Mouse (Mus musculus) stomach, embryonic 15.5 days (tissue): Measurements from ENCODE around the gene Plcb1. TPM values are rescaled to one million over a fixed set of nuclear protein-coding genes. Genes with fewer than 3 reads are reported as not detected.

Source experiments
- ATAC-seq: fragments of 200-750 bp; cut with Nextera tagmentation; 2 replicates; pipeline ENCODE4 v1.8.0; 2017; ENCODE audit warnings: low read depth, moderate number of reproducible peaks, moderate TSS enrichment; ENCODE audit not compliant: insufficient read depth, low FRiP score
- H3K27ac ChIP-seq: fragments of 300-500 bp; sonication (generic); 2 replicates; pipeline ENCODE4 v1.5.1; 2015; ENCODE audit warnings: mild to moderate bottlenecking, inconsistent platforms
- H3K27me3 ChIP-seq: fragments of 300-500 bp; sonication (generic); replicated peaks from 2 replicates; pipeline ENCODE4 v1.6.1; 2015; ENCODE audit warnings: inconsistent platforms
- H3K36me3 ChIP-seq: fragments of 300-500 bp; sonication (generic); 2 replicates; pipeline ENCODE4 v1.6.1; 2015; ENCODE audit warnings: inconsistent platforms
- H3K4me1 ChIP-seq: fragments of 300-500 bp; sonication (generic); 2 replicates; pipeline ENCODE4 v1.6.1; 2015; ENCODE audit warnings: inconsistent platforms
- H3K4me2 ChIP-seq: fragments of 300-500 bp; sonication (generic); 2 replicates; pipeline ENCODE4 v1.6.1; 2015; ENCODE audit warnings: mild to moderate bottlenecking, inconsistent platforms
- H3K4me3 ChIP-seq: fragments of 300-500 bp; sonication (generic); replicated peaks from 2 replicates; pipeline ENCODE4 v1.5.1; 2015; ENCODE audit warnings: inconsistent platforms
- H3K9ac ChIP-seq: fragments of 300-500 bp; sonication (generic); 2 replicates; pipeline ENCODE4 v1.6.1; 2015; ENCODE audit warnings: inconsistent platforms
- H3K9me3 ChIP-seq: fragments of 300-500 bp; sonication (generic); 2 replicates; pipeline ENCODE4 v1.6.1; 2016; ENCODE audit warnings: inconsistent platforms
- WGBS: fragments of 180-500 bp; shearing (Covaris S2); methylation state at CpG from one replicate; pipeline ENCODE4 v1.1.7; 2015; 5-methylcytosine and 5-hydroxymethylcytosine counted together
- polyA plus RNA-seq: library from polyadenylated mRNA; unstranded; fragments of >200 nt; fragmentation: Nextera tagmentation; extraction: Ambion mirVana; gene quantifications from 2 replicates; pipeline ENCODE4 v1.2.1, GENCODE M21; 2015

Gene Plcb1
- polyA plus RNA-seq, 1 experiment from 2014 or later = 16.4 TPM

- Histone ChIP-seq H3K4me3 (no peak overlapping the region), H3K9ac (no peak overlapping the region), H3K36me3 (no peaks in the 10 kb centered on the region), H3K27ac (no peak overlapping the region), H3K9me3 (no peaks in the 10 kb centered on the region), H3K4me2 (no peak overlapping the region), H3K4me1 (no peaks in the 10 kb centered on the region), H3K27me3 (no peaks in the 10 kb centered on the region)
- 66% methylated on average over 6 of the region's 6 CpGs for WGBS
- ATAC-seq = no peak
These were observed 263.4 kb downstream of the Plcb1 start for GRCm38 (mm10) chr2:135049283-135049682.

- WGBS = 69% methylated on average over 4 of the region's 4 CpGs
- ATAC-seq = no peak
- Histone ChIP-seq H3K27ac (no peak overlapping the region), H3K4me3 (no peak overlapping the region), H3K9me3 (no peaks in the 10 kb centered on the region), H3K4me1 (no peaks in the 10 kb centered on the region), H3K4me2 (no peak overlapping the region), H3K36me3 (no peaks in the 10 kb centered on the region), H3K27me3 (no peaks in the 10 kb centered on the region), H3K9ac (no peak overlapping the region)
These were observed 265.8 kb downstream of the Plcb1 start for GRCm38 (mm10) chr2:135051540-135052288.

- Histone ChIP-seq H3K27me3 (no peaks in the 10 kb centered on the region), H3K9me3 (no peaks in the 10 kb centered on the region), H3K36me3 (no peaks in the 10 kb centered on the region), H3K4me3 (no peak overlapping the region), H3K9ac (no peak overlapping the region), H3K4me2 (no peak overlapping the region), H3K4me1 (no peaks in the 10 kb centered on the region), H3K27ac (no peak overlapping the region)
- WGBS = 74% methylated on average over 3 of the region's 3 CpGs
- no peak for ATAC-seq
These were observed 267.5 kb downstream of the Plcb1 start for GRCm38 (mm10) chr2:135053391-135053790.

GRCm38 (mm10) chr2:135067419-135067818 is 281.6 kb downstream of the Plcb1 start:
- Histone ChIP-seq H3K4me3 (no peak overlapping the region), H3K36me3 (no peaks in the 10 kb centered on the region), H3K27ac (no peak overlapping the region), H3K9me3 (no peaks in the 10 kb centered on the region), H3K4me1 (no peaks in the 10 kb centered on the region), H3K9ac (no peak overlapping the region), H3K27me3 (no peaks in the 10 kb centered on the region), H3K4me2 (no peak overlapping the region)
- ATAC-seq = no peak

GRCm38 (mm10) chr2:135071349-135071748 is 285.5 kb downstream of the Plcb1 start:
- Histone ChIP-seq H3K9me3 (no peaks in the 10 kb centered on the region), H3K9ac (no peak overlapping the region), H3K4me1 (no peaks in the 10 kb centered on the region), H3K4me2 (no peak overlapping the region), H3K4me3 (no peak overlapping the region), H3K27me3 (no peaks in the 10 kb centered on the region), H3K27ac (no peak overlapping the region), H3K36me3 (no peaks in the 10 kb centered on the region)
- no peak for ATAC-seq
- 86% methylated on average over 4 of the region's 4 CpGs for WGBS

- WGBS = 72% methylated on average over 5 of the region's 5 CpGs
- no peaks in the 10 kb centered on the region for H3K27me3 ChIP-seq
- H3K9me3 ChIP-seq = no peaks in the 10 kb centered on the region
- no peak overlapping the region for H3K4me3 ChIP-seq
- H3K36me3 ChIP-seq = no peaks in the 10 kb centered on the region
- no peak overlapping the region for H3K9ac ChIP-seq
- H3K27ac ChIP-seq = no peak overlapping the region
- H3K4me1 ChIP-seq = no peaks in the 10 kb centered on the region
- no peak overlapping the region for H3K4me2 ChIP-seq
- ATAC-seq = no peak
These were observed 286.6 kb downstream of the Plcb1 start for GRCm38 (mm10) chr2:135072503-135072902.

- no peaks in the 10 kb centered on the region for H3K27me3 ChIP-seq
- no peaks in the 10 kb centered on the region for H3K4me1 ChIP-seq
- ATAC-seq = no peak
- H3K4me3 ChIP-seq = no peak overlapping the region
- 72% methylated on average over 5 of the region's 5 CpGs for WGBS
- no peaks in the 10 kb centered on the region for H3K36me3 ChIP-seq
- no peaks in the 10 kb centered on the region for H3K9me3 ChIP-seq
- no peak overlapping the region for H3K9ac ChIP-seq
- no peak overlapping the region for H3K27ac ChIP-seq
- no peak overlapping the region for H3K4me2 ChIP-seq
These were observed 287.1 kb downstream of the Plcb1 start for GRCm38 (mm10) chr2:135073014-135073413.

GRCm38 (mm10) chr2:135075375-135075774 is 289.5 kb downstream of the Plcb1 start:
- Histone ChIP-seq H3K4me3 (no peak overlapping the region), H3K9me3 (no peaks in the 10 kb centered on the region), H3K27me3 (no peaks in the 10 kb centered on the region), H3K4me1 (no peaks in the 10 kb centered on the region), H3K27ac (no peak overlapping the region), H3K9ac (no peak overlapping the region), H3K36me3 (no peaks in the 10 kb centered on the region), H3K4me2 (no peak overlapping the region)
- 74% methylated on average over 1 of the region's 1 CpGs for WGBS
- no peak for ATAC-seq

- 59% methylated on average over 5 of the region's 5 CpGs for WGBS
- H3K27ac ChIP-seq = peak overlapping the region; percentile 67; the same call in 1 of the 2 replicates
- no peaks in the 10 kb centered on the region for H3K9me3 ChIP-seq
- H3K27me3 ChIP-seq = no peaks in the 10 kb centered on the region
- H3K4me1 ChIP-seq = no peaks in the 10 kb centered on the region
- no peak overlapping the region for H3K4me3 ChIP-seq
- no peaks in the 10 kb centered on the region for H3K36me3 ChIP-seq
- H3K9ac ChIP-seq = no peak overlapping the region
- H3K4me2 ChIP-seq = no peak overlapping the region
- peak; percentile 79 for ATAC-seq
These were observed 306.8 kb downstream of the Plcb1 start for GRCm38 (mm10) chr2:135092588-135093162.

GRCm38 (mm10) chr2:135101292-135101691 is 315.4 kb downstream of the Plcb1 start:
- Histone ChIP-seq H3K4me3 (no peak overlapping the region), H3K9me3 (no peaks in the 10 kb centered on the region), H3K9ac (no peak overlapping the region), H3K27me3 (no peaks in the 10 kb centered on the region), H3K27ac (no peak overlapping the region), H3K4me1 (no peaks in the 10 kb centered on the region), H3K4me2 (no peak overlapping the region), H3K36me3 (no peaks in the 10 kb centered on the region)
- WGBS = 83% methylated on average over 4 of the region's 4 CpGs
- ATAC-seq = no peak

GRCm38 (mm10) chr2:135101943-135102342 is 316.1 kb downstream of the Plcb1 start:
- Histone ChIP-seq H3K9me3 (no peaks in the 10 kb centered on the region), H3K4me2 (no peak overlapping the region), H3K4me3 (no peak overlapping the region), H3K27ac (no peak overlapping the region), H3K9ac (no peak overlapping the region), H3K27me3 (no peaks in the 10 kb centered on the region), H3K36me3 (no peaks in the 10 kb centered on the region), H3K4me1 (no peaks in the 10 kb centered on the region)
- WGBS = 82% methylated on average over 1 of the region's 1 CpGs
- no peak for ATAC-seq

GRCm38 (mm10) chr2:135106649-135107048 is 320.8 kb downstream of the Plcb1 start:
- 94% methylated on average over 4 of the region's 4 CpGs for WGBS
- Histone ChIP-seq H3K9ac (no peak overlapping the region), H3K9me3 (no peaks in the 10 kb centered on the region), H3K4me3 (no peak overlapping the region), H3K27me3 (no peaks in the 10 kb centered on the region), H3K27ac (no peak overlapping the region), H3K4me1 (no peaks in the 10 kb centered on the region), H3K4me2 (no peak overlapping the region), H3K36me3 (no peaks in the 10 kb centered on the region)
- no peak for ATAC-seq
